Mouse (Mus musculus) limb, embryonic 10.5 days (tissue): Measurements from ENCODE around the gene Capn15. TPM values are rescaled to one million over a fixed set of nuclear protein-coding genes. Genes with fewer than 3 reads are reported as not detected.
A peak's percentile ranks its signal among the peaks of the same experiment; 100 is the strongest.

ENCODE experiments used
- DNase-seq: peaks from one replicate; pipeline ENCODE4 v3.0.0-alpha.2; 2017; ENCODE audit warnings: low spot score
- H3K27ac ChIP-seq: fragments of 300-500 bp; sonication (generic); 2 replicates; pipeline ENCODE4 v1.5.1; 2016; ENCODE audit warnings: mild to moderate bottlenecking
- H3K27me3 ChIP-seq: fragments of 300-500 bp; sonication (generic); 2 replicates; pipeline ENCODE4 v1.6.1; 2016; ENCODE audit warnings: low read depth, mild to moderate bottlenecking; ENCODE audit not compliant: poor library complexity, severe bottlenecking
- H3K36me3 ChIP-seq: fragments of 300-500 bp; sonication (generic); 2 replicates; pipeline ENCODE4 v1.6.1; 2016; ENCODE audit warnings: mild to moderate bottlenecking, moderate library complexity
- H3K4me1 ChIP-seq: fragments of 300-500 bp; sonication (generic); 2 replicates; pipeline ENCODE4 v1.6.1; 2016
- H3K4me3 ChIP-seq: fragments of 300-500 bp; sonication (generic); 2 replicates; pipeline ENCODE4 v1.5.1; 2016; ENCODE audit warnings: mild to moderate bottlenecking, moderate library complexity
- H3K9me3 ChIP-seq: fragments of 300-500 bp; sonication (generic); replicated peaks from 2 replicates; pipeline ENCODE4 v1.6.1; 2016; ENCODE audit warnings: mild to moderate bottlenecking
- WGBS: fragments of 180-500 bp; shearing (Covaris S2); methylation state at CpG from one replicate; pipeline ENCODE4 v1.1.7; 2016; 5-methylcytosine and 5-hydroxymethylcytosine counted together
- polyA plus RNA-seq: library from polyadenylated mRNA; unstranded; fragments of >200 nt; fragmentation: Nextera tagmentation; extraction: Ambion mirVana; gene quantifications from 2 replicates; pipeline ENCODE4 v1.2.1, GENCODE M21; 2016

Gene Capn15
- polyA plus RNA-seq, 1 experiment from 2014 or later: 38.7 TPM

DNA sequence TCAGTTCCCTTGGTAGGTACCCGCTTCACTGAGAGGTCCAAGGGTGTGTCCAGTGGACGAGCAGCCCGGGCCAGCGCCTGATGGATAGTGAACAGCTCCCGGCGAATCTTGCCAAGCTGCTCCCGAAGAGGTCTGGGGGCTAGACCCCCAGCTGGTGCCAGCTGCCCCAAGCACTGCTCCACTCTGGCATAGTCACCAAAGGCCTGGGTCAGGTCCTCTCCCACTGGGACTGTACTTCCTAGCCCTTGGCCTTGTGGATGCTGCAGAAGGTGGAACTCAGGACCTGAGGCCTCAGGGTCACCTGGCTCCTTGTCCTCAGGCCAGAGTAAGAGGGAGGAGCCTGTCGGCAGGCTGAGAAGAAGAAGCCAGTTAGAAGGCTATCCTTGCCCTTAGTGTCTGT, 38.7 kb downstream of the Capn15 start:
- H3K4me1 ChIP-seq: peaks cover 37% of the 10 kb centered on the region
- no peaks in the 10 kb centered on the region for H3K36me3 ChIP-seq
- 87% methylated on average over 8 of the region's 8 CpGs for WGBS
- no peaks in the 10 kb centered on the region for H3K9me3 ChIP-seq
- H3K4me3 ChIP-seq: no peak overlapping the region
- H3K27me3 ChIP-seq: peaks cover 27% of the 10 kb centered on the region
- peak overlapping the region; percentile 44; the same call in 1 of the 2 replicates for H3K27ac ChIP-seq
- no peak for DNase-seq

DNA sequence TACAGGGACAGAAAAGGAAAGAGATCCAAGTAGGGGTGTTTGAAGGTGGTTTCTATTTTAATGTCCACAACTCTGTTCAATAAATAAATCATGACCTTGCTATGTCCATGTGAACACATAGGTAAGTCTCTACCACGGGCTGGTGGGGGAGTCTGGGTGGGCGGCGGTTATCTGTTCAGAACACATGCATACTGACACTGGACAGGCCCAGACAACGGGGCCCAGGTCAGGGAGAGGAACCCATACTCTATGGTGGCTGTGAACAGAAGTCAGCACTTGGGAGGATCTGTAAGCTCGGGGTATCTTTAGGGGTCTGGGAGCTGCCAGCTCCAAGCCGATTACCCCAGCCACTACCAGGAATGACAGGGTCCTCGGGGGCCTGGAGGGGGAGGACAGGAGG, 39.2 kb downstream of the Capn15 start:
- Histone ChIP-seq H3K36me3 (no peaks in the 10 kb centered on the region), H3K9me3 (no peaks in the 10 kb centered on the region), H3K27me3 (peaks cover 21% of the 10 kb centered on the region), H3K4me3 (no peak overlapping the region), H3K27ac (peak overlapping the region; percentile 44; the same call in 1 of the 2 replicates), H3K4me1 (peaks cover 36% of the 10 kb centered on the region)
- no peak for DNase-seq
- WGBS: 91% methylated on average over 7 of the region's 7 CpGs

DNA sequence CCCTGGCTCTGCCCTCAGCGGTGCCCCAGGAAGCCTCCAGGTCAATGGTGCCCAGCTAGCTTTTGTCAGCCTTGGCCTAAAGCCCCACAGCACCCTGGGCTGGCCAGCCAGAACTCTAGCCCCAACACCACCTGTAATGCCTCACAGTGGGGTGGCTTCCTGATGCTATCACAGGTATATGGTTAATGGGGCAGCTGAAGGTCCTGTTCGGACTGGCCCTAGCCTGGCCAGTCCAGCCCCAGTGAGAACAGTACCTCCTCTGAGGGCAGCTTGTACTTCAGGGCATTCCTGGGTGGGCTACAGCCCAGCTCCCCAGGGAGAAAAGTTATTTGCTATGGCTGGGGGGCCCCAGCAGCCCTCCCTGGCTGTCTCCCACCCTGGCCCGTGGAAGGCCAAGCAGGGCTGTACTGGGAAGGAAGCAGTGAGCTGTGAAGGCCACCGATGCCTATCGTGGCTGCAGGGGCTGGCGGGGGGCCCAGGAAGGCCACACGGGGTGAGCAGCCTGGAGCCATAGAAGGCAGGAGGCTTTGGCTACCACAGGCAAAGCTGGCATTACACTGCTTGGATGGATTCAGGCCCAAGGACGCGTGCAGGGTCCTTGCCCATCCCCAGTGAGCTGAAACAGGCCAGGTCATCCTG, 40.0 kb downstream of the Capn15 start:
- Histone ChIP-seq H3K27me3 (peaks cover 14% of the 10 kb centered on the region), H3K4me3 (no peak overlapping the region), H3K36me3 (no peaks in the 10 kb centered on the region), H3K9me3 (no peaks in the 10 kb centered on the region), H3K4me1 (peaks cover 36% of the 10 kb centered on the region), H3K27ac (peak overlapping the region; percentile 51)
- 81% methylated on average over 9 of the region's 9 CpGs for WGBS
- DNase-seq: no peak

DNA sequence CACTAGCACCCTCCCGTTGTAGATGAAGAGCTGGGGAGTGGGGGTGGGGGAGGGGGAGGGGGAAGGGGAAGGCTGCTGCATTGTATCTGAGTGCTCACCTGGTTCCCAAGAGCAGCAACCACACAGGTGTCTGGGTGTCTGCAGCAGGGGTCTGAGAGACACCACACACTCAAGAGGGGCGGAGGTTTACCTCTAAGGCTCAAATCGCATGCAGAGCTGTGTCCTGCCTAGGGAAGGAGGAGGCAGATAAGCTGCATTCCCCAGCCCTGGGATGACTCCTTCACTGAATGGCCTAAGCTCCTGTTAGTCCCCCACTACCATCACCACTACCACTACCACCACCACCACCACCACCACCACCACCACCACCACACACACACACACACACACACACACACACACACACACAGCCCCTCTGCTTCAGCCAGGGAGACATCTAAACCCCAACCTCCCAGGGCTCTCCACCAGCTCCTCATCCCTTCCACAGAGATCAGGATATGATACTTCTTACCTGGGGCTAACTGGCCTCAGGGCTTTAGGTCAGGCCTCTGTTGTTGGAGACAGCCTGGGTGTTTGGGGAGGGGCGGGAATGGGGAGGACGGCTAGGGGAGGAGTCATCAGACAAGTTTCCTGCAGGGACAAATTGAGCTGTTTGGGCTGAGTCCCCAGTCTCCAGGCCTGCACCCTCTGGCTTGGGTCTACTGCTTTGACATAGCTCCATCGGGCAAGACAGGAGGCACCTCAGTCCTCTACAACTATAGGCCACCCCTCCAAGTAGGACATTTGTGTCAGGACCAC, 41.0 kb downstream of the Capn15 start, which contains the start of the genes Pigq and Nhlrc4:
Gene Pigq (minus strand): TSS at position 571 of the 798 bp plus-strand sequence.
Gene Nhlrc4 (minus strand): TSS at position 596 of the 798 bp plus-strand sequence.
- no peaks in the 10 kb centered on the region for H3K9me3 ChIP-seq
- H3K4me3 ChIP-seq: no peak within 1 kb of the TSS
- DNase-seq: no peak
- H3K27ac ChIP-seq: peak within 1 kb of the TSS; percentile 59
- H3K4me1 ChIP-seq: peaks cover 42% of the 10 kb centered on the region
- no peaks in the 10 kb centered on the region for H3K36me3 ChIP-seq
- H3K27me3 ChIP-seq: peaks cover 3% of the 10 kb centered on the region
- 48% methylated on average over 6 of the region's 6 CpGs for WGBS

DNA sequence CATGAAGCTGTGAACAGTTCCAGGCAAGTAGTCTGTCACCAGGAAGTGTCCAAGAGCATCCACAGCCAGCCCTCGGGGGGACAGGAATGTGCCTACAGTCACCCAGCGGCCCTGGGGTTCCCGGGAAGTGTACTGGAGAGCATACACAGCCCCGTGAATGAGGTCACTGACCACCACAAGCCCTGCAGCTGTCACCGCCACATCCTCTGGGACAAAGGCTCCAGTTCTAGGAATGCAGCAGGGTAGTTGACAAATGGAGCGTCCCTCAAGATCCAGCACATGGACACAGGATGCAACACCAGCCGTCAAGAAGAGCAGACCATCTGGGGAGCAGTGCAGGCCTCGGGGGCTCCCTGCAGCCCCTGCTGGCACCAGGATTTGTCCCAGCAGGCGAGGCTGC, 41.8 kb downstream of the Capn15 start:
- 77% methylated on average over 9 of the region's 9 CpGs for WGBS
- Histone ChIP-seq H3K27ac (peak overlapping the region; percentile 59; the same call in 1 of the 2 replicates), H3K4me3 (no peak overlapping the region), H3K36me3 (peaks cover 4% of the 10 kb centered on the region), H3K4me1 (peaks cover 43% of the 10 kb centered on the region), H3K27me3 (0 out of 2 replicates have a peak, but pooled peaks cover 2% of the 10 kb centered on the region), H3K9me3 (no peaks in the 10 kb centered on the region)
- DNase-seq: no peak

DNA sequence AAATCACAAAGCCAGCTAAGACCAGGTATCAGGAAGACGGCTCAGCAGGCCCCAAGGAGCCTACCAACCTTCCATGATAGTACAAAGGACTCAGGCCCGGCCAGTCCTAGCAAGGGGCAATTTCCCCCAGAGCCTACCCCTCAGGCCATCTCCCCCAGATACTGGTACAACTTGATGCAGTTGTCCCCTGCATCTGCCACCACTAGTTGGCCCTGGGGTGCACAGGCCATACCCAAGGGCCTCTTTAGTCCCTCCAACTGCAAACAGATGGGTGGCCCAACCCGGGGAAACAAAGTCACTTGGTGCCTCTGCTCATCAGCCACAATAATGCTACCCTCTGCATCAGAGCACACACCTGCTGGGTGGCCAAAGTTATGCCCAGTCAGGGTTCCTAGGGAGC, 42.4 kb downstream of the Capn15 start:
- H3K36me3 ChIP-seq: peaks cover 9% of the 10 kb centered on the region
- H3K9me3 ChIP-seq: no peaks in the 10 kb centered on the region
- 0 out of 2 replicates have a peak, but pooled peaks cover 2% of the 10 kb centered on the region for H3K27me3 ChIP-seq
- peaks cover 43% of the 10 kb centered on the region for H3K4me1 ChIP-seq
- no peak overlapping the region for H3K27ac ChIP-seq
- no peak overlapping the region for H3K4me3 ChIP-seq
- DNase-seq: no peak
- 80% methylated on average over 3 of the region's 3 CpGs for WGBS

DNA sequence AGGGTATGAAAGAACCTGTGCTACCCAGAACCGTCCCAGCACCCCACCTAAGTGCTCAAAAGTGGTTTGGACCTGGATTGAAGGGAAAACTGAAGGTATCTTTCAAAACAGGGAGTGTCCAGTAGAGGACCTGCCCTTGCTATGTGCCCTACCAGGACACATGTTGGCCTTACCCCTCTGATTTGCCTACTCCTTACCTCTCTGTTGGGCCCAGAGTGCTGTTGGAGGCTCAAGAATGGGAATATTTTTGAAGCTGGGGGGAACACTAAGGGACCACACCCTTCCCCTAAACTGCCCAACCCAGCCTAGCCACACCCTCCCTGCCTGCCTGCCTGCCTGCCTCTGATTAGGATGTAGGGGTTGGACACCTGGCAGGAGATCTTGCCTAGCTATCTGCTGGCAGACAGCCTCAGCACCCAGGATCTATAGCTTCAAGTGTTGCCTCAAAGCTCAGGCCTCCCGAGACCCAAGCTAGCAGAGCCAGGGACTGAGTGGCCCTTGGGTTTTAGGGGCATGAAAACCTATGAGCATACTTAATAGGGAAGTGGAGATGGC, 42.9 kb downstream of the Capn15 start:
- peak overlapping the region; percentile 90; the same call in 1 of the 2 replicates for H3K4me3 ChIP-seq
- peaks cover 14% of the 10 kb centered on the region for H3K36me3 ChIP-seq
- H3K27ac ChIP-seq: peak overlapping the region; percentile 97
- H3K9me3 ChIP-seq: no peaks in the 10 kb centered on the region
- H3K27me3 ChIP-seq: 0 out of 2 replicates have a peak, but pooled peaks cover 2% of the 10 kb centered on the region
- H3K4me1 ChIP-seq: peaks cover 43% of the 10 kb centered on the region
- 85% methylated on average over 2 of the region's 2 CpGs for WGBS
- DNase-seq: no peak

DNA sequence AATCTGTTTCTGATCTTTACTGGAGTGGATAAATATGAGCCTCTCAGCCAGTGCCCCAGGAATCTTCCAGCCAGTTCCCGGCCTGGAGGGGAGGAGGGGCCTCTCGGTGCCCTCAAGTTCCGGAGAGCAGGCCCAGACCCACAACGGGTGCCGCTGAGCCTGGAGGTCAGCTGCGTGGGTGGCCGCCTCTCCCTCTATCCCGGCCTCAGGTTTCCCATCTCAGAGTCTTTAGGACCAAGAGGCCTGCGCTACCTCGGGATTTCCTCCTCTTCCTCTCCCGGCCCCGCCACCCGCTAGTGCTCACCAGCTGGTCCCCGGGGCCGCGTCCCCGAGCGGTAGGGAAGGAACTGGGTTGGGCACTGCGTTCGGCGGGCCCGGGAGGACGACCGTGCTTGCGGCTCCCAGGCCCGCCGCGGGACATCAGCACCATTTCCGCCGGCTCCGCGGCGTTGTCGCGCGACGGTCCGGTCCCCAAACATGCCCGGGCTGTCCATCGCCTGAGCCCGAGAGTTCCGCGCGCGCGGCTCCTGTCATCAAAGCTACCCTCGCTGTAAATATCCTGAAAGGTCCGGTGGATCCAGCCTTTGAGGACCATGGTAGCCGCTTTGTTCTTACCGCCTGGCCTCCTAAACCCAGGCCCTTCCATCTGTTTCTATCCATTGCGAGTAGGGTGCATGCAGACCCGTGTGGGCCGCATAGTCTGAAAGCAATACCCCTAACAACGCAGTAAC, 43.9 kb downstream of the Capn15 start:
- Histone ChIP-seq H3K9me3 (no peaks in the 10 kb centered on the region), H3K36me3 (peaks cover 24% of the 10 kb centered on the region), H3K4me3 (peak overlapping the region; percentile 90), H3K27ac (peak overlapping the region; percentile 97), H3K4me1 (peaks cover 43% of the 10 kb centered on the region), H3K27me3 (no peaks in the 10 kb centered on the region)
- 4% methylated on average over 54 of the region's 54 CpGs for WGBS
- DNase-seq: peak; percentile 87

DNA sequence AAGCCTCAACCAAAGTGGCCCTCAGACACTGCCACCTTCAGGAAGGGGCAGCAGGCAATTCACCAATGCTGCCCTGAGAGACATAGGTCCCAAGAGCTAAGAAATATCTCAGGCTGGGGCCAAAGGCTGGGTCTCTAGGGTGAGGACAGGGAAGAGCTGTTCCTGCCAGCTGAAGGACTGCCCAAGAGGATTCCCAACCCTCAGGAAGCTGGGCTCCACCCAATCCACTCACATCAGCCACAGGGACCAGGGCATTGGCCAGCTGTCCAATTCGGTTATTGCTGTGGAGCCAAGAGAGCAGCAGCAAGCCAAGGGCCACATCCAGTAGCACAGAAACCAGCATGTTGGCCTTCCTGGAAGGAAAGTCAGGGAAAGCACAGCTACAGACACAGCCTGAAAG, 51.1 kb downstream of the Capn15 start:
- no peak overlapping the region for H3K27ac ChIP-seq
- H3K9me3 ChIP-seq: no peaks in the 10 kb centered on the region
- no peaks in the 10 kb centered on the region for H3K27me3 ChIP-seq
- peaks cover 94% of the 10 kb centered on the region for H3K36me3 ChIP-seq
- WGBS: 97% methylated on average over 1 of the region's 1 CpGs
- peaks cover under 1% of the 10 kb centered on the region; the same call in 1 of the 2 replicates for H3K4me1 ChIP-seq
- DNase-seq: no peak
- no peak overlapping the region for H3K4me3 ChIP-seq

DNA sequence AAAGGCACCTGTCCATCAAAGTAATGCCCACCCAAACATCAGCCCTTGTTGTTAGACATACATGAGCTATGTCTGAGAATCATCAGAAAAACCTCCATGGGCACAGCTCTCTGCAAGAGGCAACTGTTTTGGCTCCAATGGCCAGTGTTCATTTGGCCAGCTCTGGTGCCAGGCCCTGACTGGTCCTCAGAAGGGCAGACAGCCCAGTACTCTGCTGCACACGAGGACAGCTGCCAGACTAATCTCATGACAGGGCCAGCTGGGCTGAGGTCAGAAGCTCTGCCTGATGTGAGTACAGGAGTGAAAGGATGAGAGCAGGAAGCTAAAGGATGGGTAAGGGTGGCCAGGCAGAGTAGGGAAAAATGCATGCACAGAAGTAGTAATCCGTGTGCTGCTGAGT, 60.2 kb downstream of the Capn15 start:
- peaks cover 51% of the 10 kb centered on the region for H3K36me3 ChIP-seq
- peaks cover 6% of the 10 kb centered on the region for H3K4me1 ChIP-seq
- no peaks in the 10 kb centered on the region for H3K27me3 ChIP-seq
- H3K4me3 ChIP-seq: no peak overlapping the region
- H3K27ac ChIP-seq: no peak overlapping the region
- H3K9me3 ChIP-seq: no peaks in the 10 kb centered on the region
- no peak for DNase-seq
- WGBS: 78% methylated on average over 2 of the region's 2 CpGs

DNA sequence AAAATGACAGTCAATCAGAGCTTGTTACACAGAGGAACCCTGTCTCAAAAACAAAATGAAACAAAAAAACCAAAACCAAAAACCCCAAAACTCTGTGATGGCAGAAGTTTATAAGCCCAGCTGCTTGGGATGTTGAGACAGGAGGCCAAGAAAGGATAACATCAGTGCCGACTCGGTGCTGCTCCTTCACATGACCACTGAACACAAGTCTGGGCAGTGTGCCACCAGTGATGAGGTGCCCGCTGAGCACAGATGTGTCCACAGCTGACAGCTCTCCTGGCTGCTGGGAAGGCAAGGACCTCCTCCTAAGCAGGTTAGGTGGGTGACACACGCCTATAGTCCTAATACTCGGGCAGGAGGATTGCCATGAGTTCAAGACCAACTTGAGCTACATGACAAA, 63.5 kb downstream of the Capn15 start:
- Histone ChIP-seq H3K4me1 (peaks cover 21% of the 10 kb centered on the region), H3K9me3 (no peaks in the 10 kb centered on the region), H3K36me3 (peaks cover 32% of the 10 kb centered on the region), H3K27me3 (no peaks in the 10 kb centered on the region), H3K4me3 (no peak overlapping the region), H3K27ac (no peak overlapping the region)
- 88% methylated on average over 5 of the region's 5 CpGs for WGBS
- no peak for DNase-seq

DNA sequence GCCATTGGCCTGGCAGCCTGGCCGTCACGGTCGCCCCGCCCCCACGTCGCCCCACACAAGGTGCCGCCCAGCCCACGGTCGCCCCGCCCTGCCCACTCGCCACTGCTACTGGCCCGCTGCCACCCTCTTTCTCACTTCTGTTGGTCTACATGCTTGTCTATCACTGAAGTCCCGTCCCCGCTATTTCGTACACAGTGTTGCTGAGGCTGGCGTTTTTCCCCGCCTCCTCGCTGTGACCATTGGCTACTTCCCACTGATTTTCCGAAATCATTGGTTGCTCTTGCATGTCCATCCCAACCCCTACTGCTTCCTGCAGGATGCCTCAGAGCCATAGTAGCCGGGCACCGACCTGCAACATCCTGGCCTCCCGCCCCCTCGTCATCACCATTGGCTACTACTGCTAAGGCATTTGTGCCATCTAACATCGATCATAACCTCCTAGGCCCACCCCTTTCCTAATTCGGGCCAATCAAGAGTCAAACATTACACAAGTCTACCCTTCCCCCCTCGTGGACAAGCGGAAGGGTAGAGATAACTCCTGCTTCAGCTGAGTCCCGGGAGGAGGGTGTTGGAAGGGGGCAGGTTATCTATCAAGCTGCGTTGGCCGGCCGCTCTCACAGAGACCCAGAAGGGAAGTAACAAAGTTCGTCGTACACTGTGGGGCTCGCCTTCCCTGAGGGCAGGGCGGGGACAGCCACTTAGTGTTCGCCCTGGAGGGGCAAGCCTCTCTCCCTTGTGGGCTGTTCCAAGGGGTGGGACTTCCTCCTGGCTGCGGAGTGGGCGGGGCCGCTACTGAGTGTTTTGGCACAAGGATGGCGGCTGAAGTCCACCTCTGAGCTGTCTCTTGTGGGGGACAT, 65.6 kb downstream of the Capn15 start:
- peak; percentile 99 for DNase-seq
- Histone ChIP-seq H3K27ac (peak overlapping the region; percentile 90), H3K27me3 (no peaks in the 10 kb centered on the region), H3K36me3 (peaks cover 24% of the 10 kb centered on the region), H3K4me1 (peaks cover 21% of the 10 kb centered on the region), H3K9me3 (no peaks in the 10 kb centered on the region), H3K4me3 (peak overlapping the region; percentile 72)
- under 1% methylated on average over 40 of the region's 40 CpGs for WGBS
